Comparison of ENCODE assay signal across 9 mouse cellular contexts in genomic region chr6:127614083-127614984, GRCm38 (mm10). TPM values are rescaled to one million over a fixed set of nuclear protein-coding genes. Genes with fewer than 3 reads are reported as not detected.
DNase-seq lines count a peak whose midpoint lies in the region; ATAC-seq and TF ChIP-seq lines count a peak whose summit lies in the region.
"Had no signal": no experiment of that assay in that cellular context is flagged by ENCODE, and none has a peak within 500 bp of the region (broad histone marks: within the 10 kb centered on the region; RNA-seq: fewer than 3 reads in every experiment).

No protein-coding gene starts in this region.

- no peaks in the 10 kb centered on the region for H3K27me3 ChIP-seq in stomach, embryonic 14.5 days (ENCODE audit: control insufficient read depth, insufficient read depth, low read length)
- H3K27me3 ChIP-seq in stomach, postnatal 0 days (ENCODE audit: control insufficient read depth, insufficient read depth, low read length): no peaks in the 10 kb centered on the region
- no peaks in the 10 kb centered on the region for H3K27me3 ChIP-seq in heart, embryonic 16.5 days (ENCODE audit: control insufficient read depth, insufficient read depth, low read length)
- no peaks in the 10 kb centered on the region for H3K27me3 ChIP-seq in stomach, embryonic 15.5 days (replicated peaks)
- no peaks in the 10 kb centered on the region for H3K27me3 ChIP-seq in thymus, adult 2 months (ENCODE audit: control insufficient read depth, insufficient read depth, low read length)

- H3K9ac ChIP-seq in stomach, embryonic 14.5 days (replicated peaks; ENCODE audit: low read depth, low read length): no peak overlapping the region
- H3K9ac ChIP-seq in stomach, postnatal 0 days (ENCODE audit: low read length): no peak overlapping the region; the same call in 1 of the 2 replicates
- H3K9ac ChIP-seq in heart, embryonic 16.5 days (ENCODE audit: low read length): no peak overlapping the region
- no peak overlapping the region for H3K9ac ChIP-seq in stomach, embryonic 15.5 days

- no peak overlapping the region for H3K27ac ChIP-seq in stomach, embryonic 14.5 days (ENCODE audit: low read length)
- no peak overlapping the region for H3K27ac ChIP-seq in stomach, postnatal 0 days (replicated peaks)
- H3K27ac ChIP-seq in heart, embryonic 16.5 days (ENCODE audit: low read length): no peak overlapping the region
- H3K27ac ChIP-seq in stomach, embryonic 15.5 days: no peak overlapping the region
- H3K27ac ChIP-seq in thymus, adult 2 months (ENCODE audit: control insufficient read depth, insufficient read depth, low read length): no peak overlapping the region

- no peak for TF ChIP-seq CTCF in stomach, postnatal 0 days (IDR thresholded peaks at IDR 0.05; ENCODE audit: low read depth)
- no peak for TF ChIP-seq CTCF in thymus, adult 2 months (IDR thresholded peaks at IDR 0.05; ENCODE audit: borderline replicate concordance, control insufficient read depth, extremely low read depth, insufficient read depth, low read length, poor library complexity)

- no peaks in the 10 kb centered on the region for H3K9me3 ChIP-seq in stomach, embryonic 14.5 days (ENCODE audit: control insufficient read depth, low read depth, low read length)
- H3K9me3 ChIP-seq in stomach, postnatal 0 days (ENCODE audit: control insufficient read depth, low read length): no peaks in the 10 kb centered on the region
- no peaks in the 10 kb centered on the region for H3K9me3 ChIP-seq in heart, embryonic 16.5 days (replicated peaks; ENCODE audit: control insufficient read depth, low read length)
- no peaks in the 10 kb centered on the region for H3K9me3 ChIP-seq in stomach, embryonic 15.5 days

- TF ChIP-seq EP300 in stomach, postnatal 0 days (optimal IDR thresholded peaks at IDR 0.05): no peak

- no peaks in the 10 kb centered on the region for H3K4me1 ChIP-seq in stomach, embryonic 14.5 days (ENCODE audit: control insufficient read depth, insufficient read depth, low read length)
- no peaks in the 10 kb centered on the region for H3K4me1 ChIP-seq in stomach, postnatal 0 days (replicated peaks; ENCODE audit: control insufficient read depth, insufficient read depth)
- H3K4me1 ChIP-seq in heart, embryonic 16.5 days (ENCODE audit: control insufficient read depth, insufficient read depth, low read length): peaks cover 5% of the 10 kb centered on the region; the same call in 1 of the 2 replicates
- H3K4me1 ChIP-seq in stomach, embryonic 15.5 days: no peaks in the 10 kb centered on the region
- H3K4me1 ChIP-seq in thymus, adult 2 months (replicated peaks; ENCODE audit: control insufficient read depth, insufficient read depth, low read length): no peaks in the 10 kb centered on the region

- WGBS in stomach, embryonic 14.5 days: 40% methylated on average over 13 of the region's 13 CpGs
- WGBS in stomach, postnatal 0 days: 42% methylated on average over 13 of the region's 13 CpGs
- 49% methylated on average over 13 of the region's 13 CpGs for WGBS in heart, embryonic 16.5 days
- WGBS in stomach, embryonic 15.5 days: 43% methylated on average over 13 of the region's 13 CpGs
- WGBS in thymus, adult 2 months: 94% methylated on average over 13 of the region's 13 CpGs

- H3K4me2 ChIP-seq in stomach, embryonic 14.5 days (replicated peaks; ENCODE audit: low read depth, low read length): 0 out of 2 replicates have a peak overlapping the region, but pooled peaks have one; percentile 1
- no peak overlapping the region for H3K4me2 ChIP-seq in stomach, postnatal 0 days (replicated peaks; ENCODE audit: low read depth)
- H3K4me2 ChIP-seq in heart, embryonic 16.5 days (ENCODE audit: low read depth, low read length): peak overlapping the region; percentile 23
- no peak overlapping the region for H3K4me2 ChIP-seq in stomach, embryonic 15.5 days

- H3K36me3 ChIP-seq in stomach, embryonic 14.5 days (ENCODE audit: control insufficient read depth, insufficient read depth, low read length): no peaks in the 10 kb centered on the region
- H3K36me3 ChIP-seq in stomach, postnatal 0 days (ENCODE audit: control insufficient read depth, insufficient read depth, low read length): no peaks in the 10 kb centered on the region; the same call in 1 of the 2 replicates
- H3K36me3 ChIP-seq in heart, embryonic 16.5 days (ENCODE audit: control insufficient read depth, insufficient read depth): no peaks in the 10 kb centered on the region
- no peaks in the 10 kb centered on the region for H3K36me3 ChIP-seq in stomach, embryonic 15.5 days
- peaks cover 3% of the 10 kb centered on the region; the same call in 1 of the 2 replicates for H3K36me3 ChIP-seq in thymus, adult 2 months (ENCODE audit: control insufficient read depth, insufficient read depth, low read length)

- TF ChIP-seq POLR2A in thymus, adult 2 months (IDR thresholded peaks at IDR 0.05; ENCODE audit: control insufficient read depth, extremely low read depth, insufficient read depth, low read length, poor library complexity): no peak

- H3K4me3 ChIP-seq in stomach, embryonic 14.5 days (ENCODE audit: low read depth, low read length): no peak overlapping the region
- H3K4me3 ChIP-seq in stomach, postnatal 0 days (ENCODE audit: low read depth, low read length): no peak overlapping the region
- no peak overlapping the region for H3K4me3 ChIP-seq in heart, embryonic 16.5 days (ENCODE audit: low read length)
- no peak overlapping the region for H3K4me3 ChIP-seq in stomach, embryonic 15.5 days (replicated peaks)
- H3K4me3 ChIP-seq in thymus, adult 2 months (ENCODE audit: control insufficient read depth, insufficient read depth, low read length): no peak overlapping the region
- H3K4me3 ChIP-seq: myocyte had no signal

- no peak for DNase-seq in stomach, postnatal 0 days (ENCODE audit: low spot score)
- peak; percentile 83 for DNase-seq in lung, postnatal 10 days
- no peak for DNase-seq in thymus, adult 2 months
- DNase-seq in right cerebral cortex, postnatal 10 days (ENCODE audit: low spot score in 2 of 2): no peak
- no peak for DNase-seq in adipocyte (ENCODE audit: low spot score)

- peak; percentile 21; the same call in 1 of the 2 replicates for ATAC-seq in stomach, embryonic 14.5 days (ENCODE audit: insufficient number of reproducible peaks, insufficient read depth, low FRiP score, low read depth)
- no peak; the same call in 1 of the 2 replicates for ATAC-seq in stomach, postnatal 0 days (ENCODE audit: low FRiP score, low TSS enrichment)
- no peak for ATAC-seq in heart, embryonic 16.5 days (replicated peaks; ENCODE audit: extremely low read depth, insufficient read depth, low FRiP score)
- peak; percentile 21; the same call in 1 of the 2 replicates for ATAC-seq in stomach, embryonic 15.5 days (ENCODE audit: insufficient read depth, low FRiP score, low read depth)

RNA-seq across cellular contexts. Expression of gene Cracr2a, which starts 53.2 kb away (rescaled TPM):
- 2.1 TPM in 2 replicates for polyA plus RNA-seq in stomach, embryonic 14.5 days (2014; fragmentation: Nextera tagmentation; extraction: Ambion mirVana)
- 0.74 and 0.96 TPM in 2 replicates for polyA plus RNA-seq in stomach, postnatal 0 days (2015; fragmentation: Nextera tagmentation; extraction: Ambion mirVana)
- polyA plus RNA-seq in heart, embryonic 16.5 days (2015; fragmentation: Nextera tagmentation; extraction: Ambion mirVana): 1.7 and 1.9 TPM in 2 replicates
- polyA plus RNA-seq in stomach, embryonic 15.5 days (2015; fragmentation: Nextera tagmentation; extraction: Ambion mirVana): 2.4 and 2.8 TPM in 2 replicates
- 6.2 and 6.6 TPM in 2 replicates for polyA plus RNA-seq in thymus, adult 2 months (2012; rRNA removed)
- polyA plus RNA-seq: myocyte had no signal

Comparison
In these comparisons a context has a peak if more than half of its experiments do, and no peak if none do; other contexts are left out.
1. ATAC-seq: peak in stomach, embryonic 14.5 days (single experiment) and stomach, embryonic 15.5 days (single experiment); none in stomach, postnatal 0 days (single experiment) and heart, embryonic 16.5 days (single experiment).
2. H3K4me2 ChIP-seq: peak in stomach, embryonic 14.5 days (single experiment) and heart, embryonic 16.5 days (single experiment); none in stomach, postnatal 0 days (single experiment) and stomach, embryonic 15.5 days (single experiment).